Mouse (Mus musculus) layer of hippocampus, adult 2 months (tissue): Measurements from ENCODE around the gene Cdk6. TPM values are rescaled to one million over a fixed set of nuclear protein-coding genes. Genes with fewer than 3 reads are reported as not detected.

Experiments used
- DNase-seq, 2 experiments: peaks; one replicate each; pipeline ENCODE4 v3.0.0; 2022; ENCODE audit warnings: low spot score in 2 of 2
- H3K27ac ChIP-seq: fragments of 200-600 bp; 2 replicates; pipeline ENCODE4 v1.8.1; 2022
- H3K4me3 ChIP-seq: fragments of 200-600 bp; 2 replicates; pipeline ENCODE4 v1.8.1; 2022; ENCODE audit warnings: mild to moderate bottlenecking
- CTCF ChIP-seq: fragments of 200-600 bp; conservative IDR thresholded peaks from 2 replicates; pipeline ENCODE4 v1.8.1; 2022; ENCODE audit warnings: antibody characterized with exemption, mild to moderate bottlenecking, moderate library complexity
- total RNA-seq, 2 experiments: library from RNA; stranded (reverse); gene quantifications; 2 replicates each; pipeline ENCODE4 v1.2.3; 2021

Cdk6 gene
- total RNA-seq, 2 experiments from 2014 or later, result 3.5 to 6.3 TPM

- no peak overlapping the region for H3K27ac ChIP-seq
- no peak overlapping the region for H3K4me3 ChIP-seq
- DNase-seq, result no peak
- TF ChIP-seq CTCF, result no peak
Measured at GRCm38 (mm10) chr5:3460907-3461306, 119.6 kb downstream of the Cdk6 start.

DNA sequence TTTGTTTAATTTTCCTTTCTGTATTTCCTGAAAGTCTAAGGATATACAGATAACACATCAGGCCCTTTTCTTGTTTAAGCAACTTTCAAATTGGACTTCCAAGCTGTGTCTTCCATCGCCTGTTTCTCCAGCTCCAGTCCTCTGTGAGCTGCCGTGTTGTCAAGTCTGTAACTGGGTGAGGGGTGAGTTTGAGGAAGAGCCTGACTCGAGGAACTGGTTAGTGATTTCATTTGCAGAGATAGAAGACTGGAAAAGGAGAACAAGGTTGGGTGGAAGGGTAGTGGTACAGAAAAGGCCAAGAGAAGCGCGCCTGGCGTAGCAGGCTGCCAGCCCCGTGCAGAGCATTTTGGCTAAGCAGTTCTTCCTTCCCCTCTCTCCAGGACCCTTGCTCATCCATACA, 120.1 kb downstream of the Cdk6 start:
- DNase-seq, result no peak
- no peak for TF ChIP-seq CTCF

DNA sequence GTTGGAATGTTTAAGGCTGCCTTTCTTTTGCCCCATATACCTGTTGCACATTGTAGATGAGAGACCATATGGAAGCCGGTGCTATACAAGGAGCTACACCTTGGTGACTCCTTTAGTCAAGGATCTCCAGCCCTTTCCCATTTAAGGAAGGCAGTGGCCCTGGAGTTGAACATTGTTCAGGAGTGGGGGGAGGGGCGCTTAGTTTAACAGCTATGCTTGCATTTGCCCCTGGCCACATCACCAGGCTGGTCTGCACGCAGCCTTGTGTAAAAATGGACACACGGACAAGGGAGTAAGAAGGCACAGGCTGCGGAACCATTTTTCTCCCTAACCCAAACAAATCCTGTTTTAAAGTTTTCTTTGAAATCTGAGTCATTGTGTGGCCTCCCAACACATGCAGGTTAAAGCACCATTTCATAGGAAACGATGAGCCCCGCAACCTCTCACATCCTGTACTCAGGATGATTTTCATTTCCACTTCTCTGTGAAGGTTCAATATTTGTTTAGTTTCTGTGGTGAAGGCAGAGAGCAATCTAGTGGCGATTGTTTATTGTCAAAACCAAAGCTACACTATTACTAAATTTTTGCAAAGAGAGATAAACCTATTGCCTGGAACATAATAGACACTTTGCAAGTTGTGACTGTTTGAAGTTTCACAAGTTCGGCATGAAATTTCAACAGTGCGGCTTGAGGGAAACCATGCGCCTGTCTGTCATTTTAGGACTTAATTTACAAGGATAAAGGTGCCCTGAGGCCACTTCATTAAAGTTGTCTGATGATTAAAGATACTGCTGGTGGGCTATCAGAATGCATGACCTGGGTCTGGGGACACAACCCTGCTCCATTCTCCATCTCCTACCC, 121.8 kb downstream of the Cdk6 start:
- no peak for TF ChIP-seq CTCF
- Histone ChIP-seq H3K27ac (no peak overlapping the region), H3K4me3 (no peak overlapping the region)
- no peak for DNase-seq

More for the DNA sequence above, 120.1 kb downstream of the Cdk6 start:
- Histone ChIP-seq H3K4me3 (no peak overlapping the region), H3K27ac (no peak overlapping the region)

DNA sequence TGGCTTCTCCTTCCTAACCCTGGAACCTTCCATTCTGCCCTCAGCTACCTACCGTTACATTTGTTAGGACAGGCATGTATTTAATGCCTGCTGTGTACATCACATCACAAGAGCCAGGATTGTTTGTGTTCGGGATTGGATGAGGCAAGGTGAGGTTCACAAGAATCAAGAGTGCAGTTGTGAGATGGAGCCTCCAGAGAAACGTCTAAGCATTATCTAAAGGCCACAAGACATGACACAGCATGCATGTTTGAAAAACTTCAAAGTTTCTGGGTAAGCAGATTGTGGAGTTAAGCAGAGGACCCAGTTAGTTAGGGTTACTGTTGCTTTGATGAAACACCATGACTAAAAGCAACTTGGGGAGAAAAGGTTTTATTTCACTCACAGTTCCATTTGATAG, 122.5 kb downstream of the Cdk6 start:
- no peak for DNase-seq
- no peak overlapping the region for H3K27ac ChIP-seq
- TF ChIP-seq CTCF, result no peak
- no peak overlapping the region for H3K4me3 ChIP-seq

DNA sequence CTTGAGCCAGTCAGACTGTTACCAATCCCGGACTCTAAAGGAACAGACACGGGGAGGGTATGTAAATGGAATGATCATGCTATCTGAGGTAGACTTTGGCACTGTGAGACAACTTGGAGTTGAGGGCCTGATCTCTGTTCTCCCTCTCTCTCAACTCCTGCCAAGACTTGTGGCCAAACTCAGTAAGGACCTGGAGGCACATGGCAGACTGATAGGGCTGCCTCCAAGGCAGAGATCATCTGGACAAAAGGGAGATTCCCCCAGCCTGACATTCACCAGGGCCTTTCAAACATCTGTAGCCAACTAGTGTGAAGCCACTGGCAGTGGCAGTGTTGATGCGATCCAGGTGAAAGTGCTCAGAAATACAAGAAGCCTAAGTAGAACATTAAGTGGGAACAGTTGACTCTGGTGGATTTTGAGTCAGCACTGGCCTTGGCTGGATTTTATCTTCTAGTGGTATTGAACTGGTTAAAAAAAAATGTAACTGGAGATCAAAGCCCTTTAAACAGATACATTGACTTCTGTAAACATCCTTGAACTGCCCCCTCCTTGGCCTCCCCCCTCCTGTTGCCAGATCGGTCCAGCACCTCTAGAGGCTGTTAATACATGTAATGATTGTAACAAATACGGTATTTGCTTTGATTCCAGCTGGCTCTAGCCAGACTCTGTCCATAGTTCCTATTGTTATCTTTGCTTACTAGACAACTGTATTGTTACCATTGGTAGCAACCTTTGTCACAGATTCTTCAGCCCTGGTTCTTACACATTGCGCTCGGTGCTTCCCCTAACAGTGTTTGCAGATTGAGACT, 125.0 kb downstream of the Cdk6 start:
- no peak for TF ChIP-seq CTCF
- no peak overlapping the region for H3K27ac ChIP-seq
- no peak for DNase-seq
- H3K4me3 ChIP-seq, result no peak overlapping the region

GRCm38 (mm10) chr5:3470866-3471265, 129.6 kb downstream of the Cdk6 start:
- H3K27ac ChIP-seq, result no peak overlapping the region
- no peak for DNase-seq
- no peak overlapping the region for H3K4me3 ChIP-seq
- no peak for TF ChIP-seq CTCF

GRCm38 (mm10) chr5:3472311-3473156, 131.2 kb downstream of the Cdk6 start:
- TF ChIP-seq CTCF, result no peak
- Histone ChIP-seq H3K4me3 (no peak overlapping the region), H3K27ac (no peak overlapping the region)
- no peak for DNase-seq

DNA sequence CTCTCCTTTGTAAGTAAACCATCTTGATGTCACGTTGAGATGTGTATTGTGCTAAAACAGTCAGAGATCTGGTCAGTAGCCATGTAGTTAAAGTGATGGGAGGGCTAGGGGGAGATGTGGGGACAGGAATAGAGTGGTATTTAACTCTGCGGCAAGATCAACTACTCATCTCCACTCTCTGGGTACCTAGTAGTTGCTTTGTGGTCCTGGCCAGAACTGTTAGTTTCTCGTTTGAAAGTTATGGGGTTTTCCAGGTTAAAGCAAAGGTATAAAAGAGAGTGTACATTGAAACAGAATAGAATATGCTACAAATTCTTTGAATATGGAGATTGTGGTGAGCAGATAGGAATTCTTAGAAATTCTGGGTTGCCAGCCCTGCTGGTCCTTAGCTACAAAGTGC, 136.4 kb downstream of the Cdk6 start:
- Histone ChIP-seq H3K4me3 (no peak overlapping the region), H3K27ac (no peak overlapping the region)
- no peak for TF ChIP-seq CTCF
- no peak for DNase-seq

DNA sequence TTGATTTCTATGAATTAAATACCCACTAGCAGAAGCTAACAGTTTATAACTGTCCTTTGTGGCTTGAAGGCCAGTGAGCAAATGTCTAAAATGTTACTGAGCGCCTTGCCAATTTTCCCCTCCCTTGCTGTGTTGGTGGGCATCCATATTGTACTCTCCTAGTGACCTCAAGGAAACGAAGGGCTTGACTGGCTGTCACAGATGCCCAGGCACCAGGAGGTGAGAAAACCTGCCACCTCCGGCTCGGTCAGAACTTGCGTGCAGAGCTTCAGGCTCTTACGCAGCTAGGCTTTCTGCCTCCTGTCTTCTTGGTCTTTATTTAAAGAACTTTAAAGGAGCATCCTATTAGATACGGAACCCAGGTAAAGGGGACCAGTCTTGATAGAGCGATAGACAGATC, 136.9 kb downstream of the Cdk6 start:
- Histone ChIP-seq H3K27ac (no peak overlapping the region), H3K4me3 (no peak overlapping the region)
- TF ChIP-seq CTCF, result no peak
- no peak for DNase-seq

DNA sequence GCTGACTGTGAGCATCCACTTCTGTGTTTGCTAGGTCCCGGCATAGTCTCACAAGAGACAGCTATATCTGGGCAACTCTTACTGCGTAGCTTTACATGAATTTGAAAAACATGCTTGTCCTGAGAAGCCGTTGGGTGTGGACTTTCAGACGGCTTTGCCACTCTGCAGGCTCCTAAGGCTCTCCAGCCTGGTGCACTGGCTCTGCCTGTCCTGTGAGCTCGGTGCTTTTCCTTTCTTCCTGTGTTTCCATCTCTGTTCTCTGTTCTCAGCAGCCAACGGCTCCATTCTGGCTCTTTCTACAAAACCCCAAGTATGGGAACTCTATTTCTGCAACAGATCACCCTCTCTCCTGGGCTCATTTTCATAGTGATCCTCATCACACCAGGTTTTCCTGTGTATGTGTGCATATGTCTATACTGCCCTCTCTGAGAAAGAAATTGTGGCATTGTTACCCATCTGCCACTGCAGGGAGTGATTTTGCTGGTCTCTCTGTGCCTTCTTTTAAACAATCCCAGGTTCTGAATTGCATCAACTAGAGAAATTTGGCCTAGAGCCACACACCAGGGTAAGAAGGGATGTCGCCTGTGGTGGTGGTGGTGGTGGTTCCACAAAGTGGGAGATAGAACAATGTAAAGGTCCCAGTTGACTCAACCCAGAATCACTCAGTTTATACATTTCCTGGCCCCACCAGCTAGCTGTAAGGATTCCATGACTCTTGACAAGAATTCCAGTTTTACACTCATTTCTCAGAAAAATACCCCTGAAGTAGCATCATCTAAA, 137.9 kb downstream of the Cdk6 start:
- no peak for DNase-seq
- no peak overlapping the region for H3K4me3 ChIP-seq
- H3K27ac ChIP-seq, result no peak overlapping the region
- no peak for TF ChIP-seq CTCF

GRCm38 (mm10) chr5:3480637-3481395, 139.5 kb downstream of the Cdk6 start:
- H3K27ac ChIP-seq, result peak overlapping the region; percentile 55; the same call in 1 of the 2 replicates
- H3K4me3 ChIP-seq, result no peak overlapping the region
- DNase-seq, result no peak
- no peak for TF ChIP-seq CTCF

DNA sequence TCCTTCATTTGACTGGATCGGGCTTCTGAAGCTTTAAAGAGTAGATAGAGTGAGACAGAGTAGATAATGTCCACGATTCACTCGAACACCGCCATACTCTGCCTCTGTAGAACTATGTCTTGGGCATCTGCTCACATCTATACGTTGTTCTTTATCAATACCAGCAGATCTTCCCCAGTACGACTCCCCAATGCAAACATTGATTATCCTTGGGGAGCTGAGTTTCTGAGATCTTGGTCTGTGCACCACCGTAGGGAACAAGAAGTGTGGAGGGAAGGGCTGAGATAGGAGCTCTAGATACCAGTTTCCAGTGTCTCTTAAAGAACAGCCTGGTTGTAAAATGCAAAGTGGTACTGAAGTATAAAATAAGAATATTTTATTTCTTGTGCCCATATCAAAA, 141.2 kb downstream of the Cdk6 start:
- no peak for TF ChIP-seq CTCF
- Histone ChIP-seq H3K4me3 (no peak overlapping the region), H3K27ac (no peak overlapping the region)
- DNase-seq, result no peak
